Mouse (Mus musculus): Measurements from ENCODE around the gene Slco2a1.

GRCm38 (mm10) chr9:102958703-102959102 is 29.8 kb upstream of the Slco2a1 start:
- no peak for TF ChIP-seq MYOG (IDR thresholded peaks at IDR 0.05; ENCODE audit: control insufficient read depth in 1 of 3, insufficient read depth in 1 of 3, insufficient read length in 2 of 3, low read depth in 2 of 3)
- TF ChIP-seq POLR2A (IDR thresholded peaks at IDR 0.05; ENCODE audit: insufficient read length, low read depth): no peak
- no peak for TF ChIP-seq USF1 (IDR thresholded peaks at IDR 0.05; ENCODE audit: low read depth)
- no peak for TF ChIP-seq POLR2AphosphoS2 (IDR thresholded peaks at IDR 0.05; ENCODE audit: insufficient read length, low read depth)
- no peak for TF ChIP-seq REST (IDR thresholded peaks at IDR 0.05; ENCODE audit: insufficient read depth, insufficient read length)
- TF ChIP-seq MAX (IDR thresholded peaks at IDR 0.05; ENCODE audit: low read depth): no peak
- TF ChIP-seq TCF12 (IDR thresholded peaks at IDR 0.05; ENCODE audit: insufficient read depth, poor library complexity, severe bottlenecking): no peak
- TF ChIP-seq E2F4 (IDR thresholded peaks at IDR 0.05; ENCODE audit: insufficient read depth): no peak
- no peak for TF ChIP-seq SRF (IDR thresholded peaks at IDR 0.05; ENCODE audit: control insufficient read depth, insufficient read length, low read depth)
- TF ChIP-seq MYOD1 (IDR thresholded peaks at IDR 0.05; ENCODE audit: control insufficient read depth in 1 of 3, insufficient read length in 2 of 3, low read depth in 2 of 3): no peak
